Mouse (Mus musculus): ENCODE measurements around the gene 2310003L06Rik.

Gene 2310003L06Rik

DNA sequence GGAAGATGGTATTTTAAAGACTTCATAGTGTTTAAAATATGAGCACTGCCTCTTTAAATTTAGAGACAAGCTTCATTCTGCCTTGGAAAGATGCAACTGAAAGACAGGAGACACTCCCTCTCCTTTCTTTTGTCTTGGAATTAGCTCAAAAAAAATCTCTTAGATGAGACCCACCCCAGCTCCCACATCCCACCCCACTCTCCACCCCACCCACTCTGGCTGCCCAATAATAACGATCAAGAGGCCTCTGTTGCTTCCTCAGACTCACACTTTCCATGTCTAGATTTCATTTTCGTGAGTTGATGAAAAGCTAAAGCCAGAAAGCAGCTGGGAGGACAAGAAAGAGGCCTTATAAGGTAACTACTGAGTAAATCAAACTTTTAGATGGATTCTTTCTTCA is at the start of gene 2310003L06Rik, which contains the start of gene Gm28434:
Gene 2310003L06Rik, plus strand, starts transcription at position 259 of the 400 bp plus-strand sequence.
Gene Gm28434, plus strand, starts transcription at position 317 of the 400 bp plus-strand sequence.
- ATAC-seq (ENCODE audit: low TSS enrichment): no peak

DNA sequence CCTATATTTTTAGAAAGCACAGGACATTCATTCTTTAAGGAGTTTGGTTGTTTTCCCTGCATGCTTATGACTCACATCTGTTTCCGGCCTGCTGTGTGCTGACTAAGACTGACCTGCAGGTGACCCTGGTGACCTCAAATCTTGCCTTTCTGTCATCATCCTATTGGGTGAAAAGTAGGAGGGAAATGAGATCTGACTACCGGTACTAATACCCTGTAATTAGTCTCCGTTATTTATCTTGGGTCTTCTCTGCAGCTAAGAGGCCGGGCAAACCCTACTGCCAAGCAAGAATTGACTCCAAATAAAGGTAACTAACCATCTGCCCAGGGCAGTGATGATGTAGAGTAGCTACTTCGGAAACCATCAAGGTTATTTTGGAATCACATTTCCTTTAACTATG is 43.9 kb upstream of the 2310003L06Rik start, which contains the start of gene Csn3:
Gene Csn3, plus strand, starts transcription at position 208 of the 400 bp plus-strand sequence.
- ATAC-seq (ENCODE audit: low TSS enrichment): no peak

DNA sequence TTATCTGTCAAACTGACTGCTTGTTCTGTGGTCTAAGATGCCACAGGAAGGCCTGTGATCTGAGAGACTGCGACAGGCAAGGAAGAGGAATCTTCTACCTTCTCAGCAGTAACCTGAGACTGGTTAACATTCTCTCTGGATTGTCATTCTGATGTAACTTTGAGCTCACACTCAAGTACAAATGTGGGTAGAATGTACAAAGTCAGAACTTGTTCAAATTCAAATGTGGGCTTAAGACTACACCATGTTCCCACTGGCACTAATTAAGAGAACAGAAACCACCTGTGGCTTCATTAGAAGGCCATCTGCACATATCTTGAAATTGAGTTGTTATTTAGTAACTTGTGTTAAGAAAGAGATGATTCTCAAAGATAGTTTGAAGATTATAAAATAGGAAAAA is 37.7 kb upstream of the 2310003L06Rik start:
- ATAC-seq (ENCODE audit: low TSS enrichment): no peak

- ATAC-seq (ENCODE audit: low TSS enrichment): peak; percentile 72
These were observed 28.5 kb upstream of the 2310003L06Rik start for GRCm38 (mm10) chr5:87940752-87941151.

DNA sequence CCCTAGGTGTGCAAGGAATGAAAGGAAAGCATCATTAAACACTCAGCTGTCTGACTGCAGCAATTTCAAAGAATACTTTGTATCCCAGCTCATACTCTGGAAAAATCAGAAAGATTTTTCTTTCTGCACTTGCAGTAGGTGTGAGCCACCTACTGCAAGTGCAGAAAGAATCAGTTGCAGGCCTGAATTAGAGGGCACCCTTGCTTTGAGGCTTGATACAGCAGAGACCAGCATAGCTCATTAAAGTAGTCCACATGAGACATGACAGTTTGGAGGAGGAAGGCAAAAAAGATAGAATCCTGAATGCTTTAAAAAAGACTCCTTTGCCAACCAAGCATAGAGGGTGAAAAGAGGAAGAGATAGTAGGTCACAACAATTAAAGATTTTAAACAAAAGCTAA is 26.7 kb upstream of the 2310003L06Rik start:
- no peak for ATAC-seq (ENCODE audit: low TSS enrichment)

GRCm38 (mm10) chr5:87951836-87952235 is 17.4 kb upstream of the 2310003L06Rik start:
- ATAC-seq (ENCODE audit: low TSS enrichment): no peak

DNA sequence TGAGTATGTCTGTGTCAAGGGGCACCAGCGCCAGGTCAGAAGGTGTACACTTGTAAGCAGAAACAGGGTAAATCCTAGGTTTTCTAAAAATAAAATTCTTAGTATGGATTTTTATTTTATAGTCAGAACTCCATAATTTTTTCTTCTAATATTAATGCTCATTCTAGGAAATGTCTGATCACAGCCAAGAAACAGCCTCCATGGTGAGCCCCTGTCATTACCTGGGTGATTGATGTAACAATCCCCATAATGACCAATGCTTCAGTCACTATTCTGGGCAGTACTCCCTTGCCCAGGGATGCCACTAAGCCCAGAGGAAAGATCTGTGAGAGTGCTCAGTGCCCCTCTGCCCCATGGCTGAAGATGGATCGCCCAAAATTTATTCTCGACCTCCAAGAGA is 9.9 kb downstream of the 2310003L06Rik start, which contains the start of gene Cabs1:
Gene Cabs1, plus strand, starts transcription at position 301 of the 400 bp plus-strand sequence.
- ATAC-seq (ENCODE audit: low TSS enrichment): no peak

GRCm38 (mm10) chr5:87982468-87983214 is 13.4 kb downstream of the 2310003L06Rik start:
- ATAC-seq (ENCODE audit: low TSS enrichment): no peak

GRCm38 (mm10) chr5:88002249-88002648 is 33.0 kb downstream of the 2310003L06Rik start, which contains the start of gene Smr3a:
Gene Smr3a, plus strand, starts transcription at chr5:88002549.
- no peak for ATAC-seq (ENCODE audit: low TSS enrichment)

DNA sequence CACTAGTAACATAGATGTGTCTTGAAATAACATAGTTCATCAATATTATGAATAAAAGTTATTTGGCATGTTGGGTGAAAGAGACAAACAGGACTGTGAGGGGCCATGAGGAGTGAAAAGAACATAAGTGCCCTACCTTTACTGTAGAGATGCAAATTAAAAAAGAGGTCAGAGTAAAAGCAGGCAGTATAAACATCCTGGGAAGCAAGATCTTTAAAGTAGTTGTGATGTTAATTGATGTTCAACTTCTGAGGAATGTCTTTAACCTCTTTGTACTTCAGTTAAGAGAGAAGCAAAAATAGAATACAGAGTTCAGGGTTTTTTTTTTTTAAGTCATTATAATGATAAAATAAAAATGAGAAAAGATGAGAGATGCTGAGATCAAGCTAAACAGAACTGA is 36.0 kb downstream of the 2310003L06Rik start:
- no peak for ATAC-seq (ENCODE audit: low TSS enrichment)

Measured in frontal cortex, adult (tissue).